Mouse (Mus musculus) telencephalon, adult 2 months (tissue): ENCODE measurements around the gene Ap5s1.

ENCODE experiments used
- DNase-seq: peaks from one replicate; pipeline ENCODE4 v3.0.0-alpha.2; 2011; ENCODE audit warnings: low read depth, low spot score

The Ap5s1 gene

DNA sequence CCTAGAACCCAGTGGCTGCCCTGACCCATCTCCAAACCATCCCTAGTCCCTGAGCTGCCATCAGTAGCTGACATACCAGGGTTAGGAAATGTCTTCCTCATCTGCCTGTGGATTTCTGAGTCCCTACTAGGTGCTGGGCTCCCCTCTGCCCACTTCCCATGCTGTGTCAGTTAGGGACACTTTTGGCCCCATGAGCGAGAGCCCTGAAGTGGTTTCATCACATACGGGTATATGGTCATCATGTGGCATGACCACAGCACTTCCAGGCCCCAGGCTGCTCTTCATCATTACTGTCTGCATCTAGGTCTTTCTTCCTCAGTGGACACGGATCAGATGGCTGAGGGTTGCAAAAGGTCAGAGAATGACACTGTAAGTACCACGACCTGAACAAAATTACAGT is at the start of gene Ap5s1:
Ap5s1 (plus strand) TSS at position 301 of the 400 bp plus-strand sequence.
- no peak for DNase-seq

DNA sequence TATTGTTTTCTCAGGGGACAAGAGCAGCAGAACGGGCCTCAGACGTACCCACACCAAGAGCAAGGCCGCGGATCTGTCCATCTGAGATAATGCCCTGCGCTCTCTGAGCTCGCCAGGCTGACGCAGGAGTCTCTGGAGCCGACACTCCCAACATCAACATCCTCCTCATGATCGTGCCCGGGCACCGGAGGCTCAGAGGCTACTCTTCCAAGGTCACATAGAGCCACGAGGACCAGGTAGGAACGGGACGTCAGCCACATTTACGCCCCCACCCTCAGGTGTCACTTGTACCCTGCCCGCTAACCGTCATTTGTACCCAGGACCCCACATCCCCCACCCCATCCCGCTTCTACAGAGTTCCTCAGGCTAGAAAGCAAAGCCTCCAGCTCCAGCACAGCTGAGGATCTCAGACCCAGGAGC is 47.4 kb upstream of the Ap5s1 start:
- DNase-seq, result no peak

DNA sequence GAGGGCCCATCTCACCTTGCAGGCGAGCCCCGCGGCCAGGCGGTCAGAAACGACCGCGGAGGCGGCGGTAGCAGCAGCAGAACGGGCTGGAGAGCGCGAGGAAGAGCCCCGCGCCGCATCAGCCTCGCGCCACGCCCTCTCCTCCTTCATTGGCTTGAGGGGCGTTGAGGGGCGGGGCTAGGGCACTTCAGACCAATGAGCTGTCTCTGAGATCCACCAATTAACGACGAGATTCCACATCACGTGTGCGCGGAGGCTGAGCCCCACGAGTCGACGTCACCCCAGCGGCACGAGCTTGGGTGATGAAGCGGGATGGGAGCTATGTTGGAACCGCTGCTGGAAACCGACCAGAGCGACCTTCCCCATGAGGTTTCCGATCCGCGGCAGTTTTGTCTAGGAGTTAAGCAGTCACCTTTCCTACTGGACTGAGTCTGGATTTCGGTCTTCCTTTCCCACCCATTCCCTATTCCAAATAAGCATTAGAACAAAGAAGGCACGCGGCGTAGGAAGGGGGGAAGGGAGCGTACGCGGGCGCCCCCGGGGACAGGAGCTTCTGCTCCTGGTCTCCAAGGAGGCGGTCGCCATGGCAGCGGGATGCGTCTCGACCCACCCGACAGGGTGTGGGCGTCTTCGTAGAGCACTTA is 46.8 kb upstream of the Ap5s1 start, which contains the start of gene 1700037H04Rik:
1700037H04Rik (minus strand) TSS at position 144 of the 644 bp plus-strand sequence.
- DNase-seq, result peak; percentile 97

DNA sequence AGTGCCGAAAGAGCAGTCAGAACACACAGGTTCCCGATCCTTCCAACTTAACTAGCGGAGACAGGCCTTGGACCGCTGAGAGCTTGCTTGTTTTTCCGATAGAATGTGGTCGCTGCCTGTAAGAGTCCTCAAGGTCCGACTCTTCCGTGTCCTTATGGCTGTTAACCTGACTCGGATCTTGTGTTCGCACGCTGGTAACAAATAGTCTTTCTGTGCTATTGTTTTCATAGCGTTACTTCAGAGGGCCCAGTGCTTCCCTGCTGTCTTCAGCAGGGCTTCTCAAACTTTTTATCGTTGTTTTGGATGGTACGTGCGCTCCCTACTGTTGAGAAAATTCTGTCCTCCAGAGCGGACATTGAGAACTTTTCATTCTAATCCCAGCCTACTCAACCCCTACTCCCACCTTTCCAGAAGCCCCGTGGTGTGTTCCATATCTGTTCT is 46.2 kb upstream of the Ap5s1 start:
- no peak for DNase-seq

DNA sequence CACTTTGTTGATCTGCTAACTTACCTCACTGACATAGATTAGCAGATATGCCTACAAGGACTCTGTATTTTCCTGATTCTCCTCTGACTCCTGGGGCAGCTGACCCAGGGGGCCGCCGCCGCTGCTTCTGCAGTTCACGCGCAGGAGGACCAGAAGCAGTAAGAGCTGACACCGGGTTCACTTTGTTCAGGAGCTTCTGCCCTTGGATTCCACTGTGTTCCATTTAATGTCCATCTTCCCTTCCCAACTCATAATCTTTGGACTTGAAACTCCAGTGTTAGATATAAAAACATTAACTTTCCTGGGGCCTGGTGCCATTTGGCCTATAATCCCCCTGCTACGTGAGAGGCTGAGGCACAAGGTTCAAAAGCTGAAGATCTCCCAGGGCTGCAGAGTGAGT is 43.0 kb upstream of the Ap5s1 start:
- DNase-seq, result no peak

DNA sequence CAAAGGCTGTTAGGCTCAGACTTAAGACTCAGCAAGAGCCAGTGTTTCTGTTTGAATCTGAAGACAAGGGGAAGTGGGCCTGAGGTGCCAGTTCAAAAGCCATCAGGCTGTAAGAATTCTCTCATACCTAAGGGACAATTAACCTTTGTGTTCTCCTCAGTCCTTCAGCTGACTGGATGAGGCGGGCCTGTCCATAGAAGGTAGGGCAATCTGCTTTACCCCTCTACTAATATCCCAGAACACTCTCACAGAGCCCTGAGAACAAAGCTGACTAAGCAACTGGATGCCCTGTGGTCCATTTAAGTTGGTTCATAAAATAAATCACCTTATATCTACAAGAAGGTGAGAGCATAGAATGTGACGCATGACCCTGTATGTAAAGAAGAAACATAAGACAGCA is 40.7 kb upstream of the Ap5s1 start:
- no peak for DNase-seq

DNA sequence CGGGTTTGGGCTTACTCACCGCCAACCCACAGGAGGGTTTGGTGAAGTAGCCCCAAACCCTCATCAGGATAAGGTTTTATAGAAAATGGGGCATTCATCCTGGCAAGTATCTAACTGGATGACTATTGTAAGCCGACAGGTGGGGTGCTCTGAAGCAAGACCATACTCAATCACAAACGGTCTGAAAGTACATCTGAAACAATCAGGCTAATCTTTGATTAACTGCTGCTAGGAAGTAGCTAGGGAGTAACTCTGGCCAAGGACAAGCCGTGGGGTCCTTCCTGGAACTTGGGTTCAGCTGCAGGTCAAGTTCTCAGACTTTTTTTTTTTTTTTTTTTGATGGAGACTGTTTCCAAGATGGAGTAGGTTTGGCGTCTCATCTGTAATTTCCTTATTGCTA is 38.9 kb upstream of the Ap5s1 start:
- no peak for DNase-seq

DNA sequence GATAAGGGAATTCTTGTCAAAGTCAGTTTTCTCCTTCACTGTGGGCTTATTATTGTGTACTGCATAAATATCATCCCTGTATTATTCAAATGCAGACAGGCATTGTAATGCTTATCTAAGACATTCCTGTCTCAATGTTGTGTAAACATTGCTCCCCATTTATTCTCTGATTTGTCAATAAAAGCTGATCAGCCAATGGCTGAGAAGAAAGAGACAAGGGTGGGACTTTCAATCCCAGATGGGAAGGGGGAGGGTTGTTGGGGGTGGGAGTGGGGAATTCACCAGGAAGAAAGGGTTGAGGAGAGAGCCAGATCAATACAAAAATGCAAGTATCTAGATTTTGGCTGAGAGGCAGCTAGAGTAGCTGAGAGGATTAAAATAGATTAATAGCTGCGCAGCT is 38.0 kb upstream of the Ap5s1 start:
- no peak for DNase-seq

DNA sequence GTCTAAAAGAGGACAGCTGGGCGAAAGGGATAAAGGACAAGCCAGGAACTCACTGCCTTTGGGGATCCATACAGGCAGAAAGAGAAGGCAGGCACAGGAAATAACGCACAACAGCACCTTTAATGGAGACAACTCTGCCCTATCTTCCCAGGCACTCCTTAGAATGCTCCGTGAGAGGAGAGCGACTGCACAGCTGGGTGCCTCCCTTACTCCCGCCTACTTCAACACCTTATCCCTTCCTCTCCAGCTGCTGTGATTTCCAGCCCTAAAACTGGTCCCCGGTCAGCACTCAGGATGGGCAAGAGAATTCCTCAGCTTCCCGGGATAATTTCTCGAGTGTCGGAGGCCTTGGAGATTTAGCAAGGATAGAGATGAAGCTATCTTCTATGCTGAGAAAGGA is 35.9 kb upstream of the Ap5s1 start:
- no peak for DNase-seq

DNA sequence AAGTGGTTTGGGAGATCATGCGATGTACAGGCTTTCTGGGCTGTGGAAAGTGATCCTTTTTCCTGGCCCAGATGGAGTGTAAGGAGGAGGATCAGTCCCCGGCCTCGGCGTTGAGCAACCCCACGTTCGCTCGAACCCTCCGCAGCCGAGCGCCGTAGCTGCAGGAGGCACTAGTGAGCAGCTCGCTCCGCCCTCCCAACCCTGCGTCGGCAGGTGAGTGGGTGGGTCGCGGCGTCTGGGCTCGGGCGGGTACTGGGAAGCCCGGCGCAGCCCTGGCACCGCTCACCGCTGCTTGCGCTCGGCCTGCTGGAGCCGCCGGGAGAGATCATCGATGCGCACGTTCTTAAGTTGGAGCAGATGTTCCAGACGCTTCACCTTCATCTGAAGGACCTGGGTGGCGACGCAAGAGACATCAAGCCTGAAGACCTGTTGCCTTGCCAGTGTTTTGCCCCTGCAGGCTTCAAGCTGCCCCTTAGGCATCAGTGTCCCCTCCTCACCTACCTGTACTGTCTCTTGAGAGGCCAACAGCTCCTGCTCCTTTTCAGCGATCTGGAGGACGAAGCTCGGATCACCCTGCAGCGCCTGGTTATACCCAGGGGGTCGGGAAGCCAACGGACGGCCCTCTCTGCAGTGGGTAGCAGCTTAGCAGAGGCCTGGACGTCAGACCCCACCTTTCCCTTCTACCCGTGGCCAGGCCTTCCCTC is 35.3 kb upstream of the Ap5s1 start:
- no peak for DNase-seq

DNA sequence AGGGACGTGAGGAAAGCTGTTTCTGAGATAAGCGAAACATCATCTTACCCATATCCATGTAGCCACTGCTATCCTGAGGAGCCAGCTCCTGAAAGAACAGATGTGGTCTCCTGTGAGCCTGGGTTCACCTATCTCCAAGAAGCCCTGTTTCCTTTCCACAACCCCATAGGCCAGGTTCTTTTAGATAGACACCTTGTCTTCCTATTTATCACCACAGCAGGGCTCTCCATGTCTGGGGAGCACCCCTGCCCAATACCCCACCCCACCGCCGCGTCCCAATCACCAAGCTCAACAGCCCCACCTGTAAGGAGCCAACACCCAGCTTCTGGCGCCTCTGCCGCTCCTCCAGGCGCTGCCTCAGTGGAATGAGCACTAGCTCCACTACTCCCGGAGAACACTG is 34.6 kb upstream of the Ap5s1 start:
- no peak for DNase-seq

DNA sequence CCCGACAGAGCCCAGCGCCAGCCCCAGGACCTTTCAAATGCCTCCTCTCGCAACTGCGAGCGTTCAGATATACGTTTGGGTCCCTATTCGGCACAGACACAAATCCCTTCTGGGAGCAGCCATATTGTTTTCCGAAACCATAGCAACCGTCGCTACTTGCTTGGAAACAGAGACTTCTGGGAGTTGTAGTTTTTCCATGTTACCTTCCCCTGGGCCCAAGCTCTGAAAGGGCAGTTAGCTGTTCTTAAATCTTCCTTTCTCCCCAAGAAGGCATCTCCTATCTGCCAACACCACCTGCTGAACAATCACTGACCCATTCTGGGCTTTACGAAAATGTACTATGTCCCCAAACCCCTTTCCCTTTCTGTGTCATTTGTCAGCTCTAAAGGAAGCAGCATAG is 32.2 kb upstream of the Ap5s1 start:
- peak; percentile 84 for DNase-seq

DNA sequence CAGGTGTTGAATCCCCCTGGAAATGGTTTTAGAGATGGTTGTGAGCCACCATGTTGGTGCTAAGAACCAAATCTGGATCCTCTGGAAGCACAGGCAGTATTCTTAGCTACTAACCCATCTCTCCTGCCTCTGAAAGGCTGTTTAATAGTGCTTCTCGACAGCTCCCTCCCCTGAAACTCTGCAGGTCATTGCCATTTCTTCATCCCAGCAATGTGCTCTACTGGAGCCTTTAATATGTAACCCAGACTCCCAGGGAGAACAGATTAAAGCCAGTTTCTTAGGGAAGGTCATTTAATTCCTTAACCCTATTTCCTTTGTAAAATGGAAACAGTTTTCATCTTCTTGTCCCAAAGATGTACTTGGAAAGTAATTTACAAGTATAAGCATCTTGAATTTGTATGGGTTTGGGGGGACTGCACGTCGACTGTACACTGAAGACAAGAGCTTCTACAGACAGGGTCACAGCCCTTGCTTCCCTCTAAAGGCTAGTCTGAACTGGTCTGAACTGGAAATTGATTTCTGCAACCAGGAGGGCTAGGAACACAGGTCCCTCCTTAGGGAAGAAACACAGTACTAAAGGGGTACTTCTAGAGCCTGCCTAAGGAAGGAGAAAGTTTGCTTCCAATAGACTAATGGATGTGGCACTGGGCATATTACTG is 31.5 kb upstream of the Ap5s1 start:
- no peak for DNase-seq

DNA sequence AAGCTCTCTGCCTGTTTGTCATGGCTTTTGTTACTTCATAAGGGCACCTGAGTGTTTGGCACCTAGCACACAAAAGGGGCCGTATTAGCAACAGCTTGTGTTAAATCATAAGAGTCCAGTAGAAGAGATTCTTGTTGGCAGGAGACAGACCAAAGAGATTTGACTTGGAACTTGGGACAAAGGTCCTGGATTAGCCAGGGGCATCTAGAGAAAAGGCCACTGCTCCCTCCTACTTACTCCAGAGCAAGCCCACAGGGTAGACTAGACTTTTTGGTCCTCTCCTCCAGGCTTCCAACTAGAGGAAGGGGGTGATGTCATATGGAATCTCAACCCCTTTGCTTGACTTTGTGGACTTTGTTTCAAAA is 31.0 kb upstream of the Ap5s1 start:
- no peak for DNase-seq

DNA sequence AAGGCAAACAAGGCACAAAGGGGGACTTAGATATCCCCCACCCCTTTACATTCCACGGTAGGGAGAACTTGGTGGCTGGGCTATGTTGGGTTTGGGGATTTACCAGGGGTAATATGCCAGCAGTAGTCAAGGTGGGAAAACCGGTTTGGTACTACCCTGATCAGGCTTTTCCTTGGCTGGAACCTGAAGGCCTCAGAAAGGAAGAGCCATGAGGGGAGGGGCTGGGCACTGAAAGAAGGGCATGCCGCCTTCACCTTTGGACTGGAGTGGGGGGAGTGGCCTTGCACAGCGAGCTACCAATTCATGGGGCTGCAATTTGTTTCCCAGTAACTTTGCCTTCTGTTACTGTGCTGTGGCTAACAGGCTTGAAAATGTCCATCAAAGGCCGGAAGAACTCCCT is 30.4 kb upstream of the Ap5s1 start:
- no peak for DNase-seq

DNA sequence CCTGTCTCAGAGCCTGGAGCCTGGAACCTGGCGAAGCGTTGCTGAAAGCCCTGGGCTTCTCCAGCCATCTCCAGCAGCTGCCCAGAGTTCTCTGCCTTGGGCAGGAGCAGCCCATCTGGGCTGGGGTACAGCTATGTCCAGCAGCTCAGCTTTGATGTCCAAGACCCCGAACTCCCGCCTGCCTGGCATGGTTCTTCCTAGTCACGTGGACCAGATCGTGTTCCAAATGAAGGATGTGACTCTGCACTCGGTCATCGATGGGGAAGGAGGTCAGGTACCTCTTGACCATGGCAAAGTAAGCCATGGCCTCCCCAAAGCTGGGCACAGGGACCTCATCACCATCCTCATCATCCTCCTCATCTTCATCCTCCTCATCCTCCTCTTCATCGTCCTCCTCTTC is 28.9 kb upstream of the Ap5s1 start:
- DNase-seq, result no peak

DNA sequence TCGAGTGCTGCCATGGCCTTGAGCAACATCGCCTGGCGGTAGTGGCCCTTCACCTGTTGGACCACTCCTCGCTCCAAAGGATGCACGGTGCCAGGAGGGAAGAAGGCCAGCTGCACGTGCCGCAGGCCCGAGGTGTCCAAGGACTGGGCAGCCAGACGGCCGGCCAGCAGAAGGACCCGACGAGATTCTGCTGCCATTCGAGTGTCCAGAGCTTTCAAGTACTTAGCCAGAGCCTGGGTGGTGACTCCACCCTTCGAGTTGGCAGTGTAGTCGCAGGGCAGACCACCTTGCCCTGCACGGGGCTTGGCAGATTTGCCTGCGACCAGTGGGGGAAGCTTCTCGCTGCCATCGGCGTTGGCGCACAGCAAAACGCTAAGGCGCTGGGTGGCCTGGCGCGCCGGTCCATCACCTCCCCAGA is 28.0 kb upstream of the Ap5s1 start:
- no peak for DNase-seq

DNA sequence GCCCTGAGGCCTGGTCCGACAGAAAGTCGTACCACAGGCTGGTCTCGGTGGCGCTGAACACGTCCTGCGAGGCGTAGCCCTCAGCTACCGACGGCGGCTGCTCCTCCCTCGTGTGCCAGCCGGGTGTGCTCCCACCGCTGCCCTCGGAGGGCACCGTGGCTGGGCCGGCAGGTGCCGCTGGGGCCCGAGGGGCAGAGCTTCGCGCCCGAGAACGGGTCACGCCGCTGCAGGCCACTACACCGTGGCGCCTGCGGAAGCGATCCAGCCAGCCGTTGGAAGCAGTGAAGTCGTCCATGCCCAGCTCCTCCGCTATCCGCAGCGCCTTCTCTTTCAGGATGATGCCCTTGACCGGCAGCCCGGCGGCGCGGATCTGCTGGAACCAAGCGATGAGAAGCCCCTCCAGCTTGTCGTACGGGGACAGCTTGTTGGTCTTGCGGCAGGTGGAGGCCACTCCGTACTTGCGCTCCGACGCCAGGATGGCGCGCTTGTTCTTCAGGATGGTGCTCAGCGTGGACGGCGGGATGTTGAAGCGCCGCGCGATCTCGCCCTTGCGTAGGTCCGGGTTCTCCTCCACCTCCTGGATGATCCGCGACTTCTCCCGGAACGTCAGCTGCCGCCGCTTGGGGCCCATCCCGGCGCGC is 27.5 kb upstream of the Ap5s1 start:
- peak; percentile 57 for DNase-seq

DNA sequence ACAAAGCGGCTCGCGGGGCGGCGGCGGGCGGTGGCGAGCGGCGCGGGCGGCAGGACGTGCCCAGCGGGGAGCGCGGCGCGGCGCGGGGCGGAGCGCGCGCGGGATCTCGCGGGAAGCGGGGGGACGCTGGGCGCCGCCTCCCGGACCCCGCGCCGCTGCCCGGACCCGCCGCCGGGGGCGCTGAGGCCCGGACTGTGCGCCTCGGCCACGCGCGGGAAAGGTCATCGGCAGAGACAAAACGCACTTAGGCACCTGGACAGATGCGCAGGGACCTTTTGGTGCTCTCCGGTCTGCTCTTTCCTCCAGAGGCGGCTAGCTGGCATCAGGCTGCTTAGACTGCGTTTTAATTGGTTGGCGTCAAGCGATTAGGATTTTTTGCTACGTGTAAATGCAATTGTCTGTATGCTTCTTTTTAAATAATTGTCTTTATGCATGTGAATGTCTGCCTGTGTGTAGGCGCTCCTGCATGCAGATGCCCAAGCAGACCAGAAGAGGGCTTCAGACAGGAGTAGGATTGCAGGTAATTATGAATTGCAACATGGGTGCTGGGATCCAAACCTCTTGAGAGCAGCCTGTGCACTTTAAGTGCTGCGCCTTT is 26.8 kb upstream of the Ap5s1 start, which contains the start of gene Cenpb:
Cenpb (minus strand) TSS at position 78 of the 598 bp plus-strand sequence.
- peak; percentile 47 for DNase-seq

DNA sequence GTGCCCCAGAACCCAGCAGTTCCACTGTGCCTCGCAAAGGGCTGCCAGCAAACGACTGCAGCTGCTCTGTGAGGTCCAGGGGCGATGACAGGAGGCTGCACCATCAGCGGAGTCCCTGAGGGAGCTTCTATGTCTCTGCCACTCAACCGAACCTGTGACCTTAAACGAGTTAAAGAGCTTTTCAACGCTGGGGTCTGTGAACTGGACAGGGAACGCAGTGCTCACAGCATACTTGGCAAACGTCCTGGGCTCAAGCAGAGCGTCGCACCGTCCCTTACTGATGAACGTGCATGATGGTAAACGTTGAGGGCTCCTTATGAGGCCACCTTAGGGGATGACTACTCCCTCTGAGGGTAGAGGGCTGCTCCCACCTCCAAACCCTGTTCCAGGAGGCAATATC is 20.5 kb upstream of the Ap5s1 start:
- no peak for DNase-seq

DNA sequence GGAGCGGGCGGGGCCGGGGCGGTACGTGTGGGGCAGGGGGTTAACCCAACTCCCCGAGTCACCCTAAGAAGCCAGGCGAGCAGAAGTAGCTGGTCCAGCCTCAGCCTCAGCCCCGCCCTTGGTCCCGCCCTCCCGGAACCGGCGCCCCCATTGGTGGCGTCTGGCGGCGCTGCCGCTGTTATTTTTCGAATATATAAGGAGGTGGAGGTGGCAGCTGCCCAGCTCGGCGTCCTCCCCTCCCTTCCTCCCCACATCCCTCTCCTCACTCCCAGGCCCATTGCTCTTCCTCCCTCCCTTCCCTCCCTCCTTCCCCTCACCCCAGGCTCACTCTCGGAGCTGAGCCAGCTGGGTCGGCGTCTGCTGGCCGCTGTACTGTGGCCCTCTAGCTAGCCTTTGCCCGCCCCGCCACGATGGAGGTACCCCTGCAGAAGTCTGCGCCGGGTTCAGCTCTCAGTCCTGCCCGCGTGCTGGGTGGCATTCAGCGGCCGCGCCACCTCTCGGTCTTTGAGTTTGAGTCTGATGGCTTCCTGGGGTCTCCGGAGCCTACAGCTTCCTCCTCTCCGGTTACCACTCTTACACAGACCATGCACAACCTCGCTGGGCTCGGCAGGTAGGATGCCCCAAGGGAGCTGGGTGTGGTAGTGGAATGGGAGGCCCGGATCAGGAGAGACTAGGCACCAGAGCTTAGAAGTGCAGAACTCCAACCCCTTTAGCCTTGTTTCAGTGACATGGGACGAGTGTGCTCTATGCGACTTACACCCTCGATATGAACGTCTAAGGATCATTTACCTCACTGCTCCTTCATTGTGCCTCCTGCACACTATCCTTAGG is 19.9 kb upstream of the Ap5s1 start, which contains the start of the genes Cdc25b and Spef1:
Cdc25b (plus strand) TSS at position 179 of the 831 bp plus-strand sequence.
Spef1 (minus strand) TSS at position 512 of the 831 bp plus-strand sequence.
- DNase-seq, result peak; percentile 61
